In the genomic region with DNA sequence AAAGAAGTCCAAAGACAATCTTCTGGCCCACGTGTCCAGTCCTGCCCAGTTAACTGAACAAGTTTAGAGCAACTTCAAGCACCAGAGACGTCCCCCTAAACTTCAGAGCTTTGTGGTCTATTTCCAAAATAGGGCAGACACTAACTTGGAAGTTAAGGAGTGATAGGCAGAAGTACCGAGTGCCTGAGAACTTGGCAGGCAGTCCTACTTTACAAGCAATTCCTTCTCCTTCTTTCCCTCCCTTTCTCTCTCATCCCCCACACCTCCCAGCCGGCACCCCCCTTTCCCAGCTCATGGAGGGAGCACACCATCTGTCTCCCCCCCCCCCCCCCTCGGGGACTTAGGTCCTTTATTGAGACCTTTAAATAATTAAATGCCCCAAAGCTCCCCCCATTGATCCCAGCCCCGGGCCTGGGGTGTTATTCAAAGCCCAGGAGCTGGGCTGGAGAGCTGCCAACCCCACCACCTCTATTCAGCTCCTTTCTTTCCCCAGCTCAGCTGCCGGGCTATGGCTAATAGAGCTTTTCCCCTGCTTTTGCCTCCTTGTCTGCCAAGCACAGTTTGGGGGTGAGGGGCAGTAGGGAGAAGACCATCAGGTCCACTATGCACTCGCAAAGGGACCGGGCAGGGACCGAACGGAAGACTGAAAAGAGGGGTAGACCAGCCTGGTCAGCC, we compare ENCODE assay signal across 8 mouse cellular contexts. TPM values are rescaled to one million over a fixed set of nuclear protein-coding genes. Genes with fewer than 3 reads are reported as not detected.
DNase-seq lines count a peak whose midpoint lies in the region; ATAC-seq and TF ChIP-seq lines count a peak whose summit lies in the region.

No protein-coding gene starts in this region.

- H3K4me2 ChIP-seq in intestine, embryonic 14.5 days (ENCODE audit: low read length), result peak overlapping the region; percentile 44
- peak overlapping the region; percentile 31; the same call in 1 of the 2 replicates for H3K4me2 ChIP-seq in midbrain, embryonic 16.5 days (ENCODE audit: low read length)

- TF ChIP-seq EP300 in heart, adult 2 months (IDR thresholded peaks at IDR 0.05; ENCODE audit: insufficient read depth, low read depth, low read length), result no peak

- peak overlapping the region; percentile 53 for H3K9ac ChIP-seq in heart, adult 2 months (ENCODE audit: low read depth, low read length)
- H3K9ac ChIP-seq in intestine, embryonic 14.5 days (ENCODE audit: low read length), result peak overlapping the region; percentile 29; the same call in 1 of the 2 replicates
- peak overlapping the region; percentile 20; the same call in 1 of the 2 replicates for H3K9ac ChIP-seq in midbrain, embryonic 16.5 days (ENCODE audit: low read depth, low read length)

- no peak for TF ChIP-seq CTCF in heart, adult 2 months (IDR thresholded peaks at IDR 0.05)

- no peaks in the 10 kb centered on the region for H3K79me2 ChIP-seq in heart, adult 2 months (replicated peaks; ENCODE audit: control insufficient read depth, insufficient read depth, low read length)

- no peaks in the 10 kb centered on the region for H3K36me3 ChIP-seq in heart, adult 2 months (ENCODE audit: control insufficient read depth, insufficient read depth, low read length)
- no peaks in the 10 kb centered on the region for H3K36me3 ChIP-seq in intestine, embryonic 14.5 days (ENCODE audit: control insufficient read depth, insufficient read depth, low read length)
- no peaks in the 10 kb centered on the region for H3K36me3 ChIP-seq in midbrain, embryonic 16.5 days (ENCODE audit: control insufficient read depth, insufficient read depth, low read length)

- intact Hi-C loops in heart, adult 2 months (cut with DNase I), result loop anchor here (1.0 kb wide), 1 partner anchor 15 kb away; no protein-coding TSS in a partner anchor
- intact Hi-C loops in heart, postnatal 36 days (cut with DNase I), result no loop called here

- H3K4me3 ChIP-seq in heart, adult 2 months, result peak overlapping the region; percentile 26; the same call in 1 of the 2 replicates
- no peak overlapping the region for H3K4me3 ChIP-seq in intestine, embryonic 14.5 days (ENCODE audit: low read depth, low read length)
- H3K4me3 ChIP-seq in midbrain, embryonic 16.5 days (ENCODE audit: low read depth, low read length), result no peak overlapping the region

- no peak for ATAC-seq in intestine, embryonic 14.5 days (replicated peaks; ENCODE audit: low FRiP score, low TSS enrichment, low read depth)
- peak; percentile 63 for ATAC-seq in midbrain, embryonic 16.5 days

- WGBS in heart, adult 2 months, result 34% methylated on average over 11 of the region's 11 CpGs
- 17% methylated on average over 11 of the region's 11 CpGs for WGBS in intestine, embryonic 14.5 days
- 4% methylated on average over 11 of the region's 11 CpGs for WGBS in midbrain, embryonic 16.5 days

- no peak for DNase-seq in heart, adult 2 months
- DNase-seq in heart, postnatal 36 days, result no peak
- DNase-seq in right cerebral cortex, postnatal 4 days, result peak; percentile 75
- DNase-seq in right cerebral cortex, postnatal 36 days (ENCODE audit: low spot score in 2 of 2), result no peak
- DNase-seq in intestine, embryonic 14.5 days (ENCODE audit: low spot score), result peak; percentile 77
- DNase-seq in frontal cortex, adult 2 months (ENCODE audit: extremely low spot score in 1 of 2, low spot score in 1 of 2), result no peak
- no peak for DNase-seq in gastrocnemius, postnatal 4 days (ENCODE audit: low spot score in 2 of 2)

- peaks cover 36% of the 10 kb centered on the region for H3K4me1 ChIP-seq in heart, adult 2 months (ENCODE audit: control insufficient read depth, insufficient read depth, low read length)
- peaks cover 63% of the 10 kb centered on the region for H3K4me1 ChIP-seq in intestine, embryonic 14.5 days (replicated peaks; ENCODE audit: control insufficient read depth, insufficient read depth, low read length)
- H3K4me1 ChIP-seq in midbrain, embryonic 16.5 days (ENCODE audit: control insufficient read depth, insufficient read depth, low read length), result peaks cover 46% of the 10 kb centered on the region

- no peaks in the 10 kb centered on the region for H3K27me3 ChIP-seq in heart, adult 2 months (ENCODE audit: control insufficient read depth, insufficient read depth, low read length)
- no peaks in the 10 kb centered on the region for H3K27me3 ChIP-seq in intestine, embryonic 14.5 days (replicated peaks; ENCODE audit: control insufficient read depth, insufficient read depth, low read length)
- H3K27me3 ChIP-seq in midbrain, embryonic 16.5 days (ENCODE audit: control insufficient read depth, insufficient read depth, low read depth, low read length), result no peaks in the 10 kb centered on the region

- H3K27ac ChIP-seq in heart, adult 2 months, result peak overlapping the region; percentile 100
- peak overlapping the region; percentile 97 for H3K27ac ChIP-seq in intestine, embryonic 14.5 days (ENCODE audit: low read depth)
- peak overlapping the region; percentile 95 for H3K27ac ChIP-seq in midbrain, embryonic 16.5 days (ENCODE audit: low read length)

- H3K9me3 ChIP-seq in intestine, embryonic 14.5 days (ENCODE audit: control insufficient read depth, low read length), result no peaks in the 10 kb centered on the region
- no peaks in the 10 kb centered on the region for H3K9me3 ChIP-seq in midbrain, embryonic 16.5 days (replicated peaks; ENCODE audit: control insufficient read depth, low read length, poor library complexity, severe bottlenecking)

- TF ChIP-seq POLR2A in heart, adult 2 months (IDR thresholded peaks at IDR 0.05; ENCODE audit: insufficient read depth, low read depth, low read length), result no peak

RNA-seq across cellular contexts. Expression of gene Btg2, which starts 16.4 kb away (rescaled TPM):
- total RNA-seq in heart, adult 2 months (2021), result 10 to 100 TPM; 29.9 to 31.0 TPM
- 33.5 and 35.9 TPM in 2 replicates for polyA plus RNA-seq in heart, adult 2 months (2012; rRNA removed)
- total RNA-seq in heart, postnatal 36 days (2021), result 10 to 100 TPM; 26.6 to 61.0 TPM
- 32.6 and 34.6 TPM in 2 replicates for polyA plus RNA-seq in intestine, embryonic 14.5 days (2014; fragmentation: Nextera tagmentation; extraction: Ambion mirVana)
- polyA plus RNA-seq in midbrain, embryonic 16.5 days (2015; fragmentation: Nextera tagmentation; extraction: Ambion mirVana), result 27.2 and 34.9 TPM in 2 replicates
- polyA plus RNA-seq in frontal cortex, adult 2 months (2012; rRNA removed), result 18.8 and 32.5 TPM in 2 replicates
- 10 to 100 TPM; 22.4 to 26.7 TPM for total RNA-seq in gastrocnemius, postnatal 4 days (2021)

RNA-seq across cellular contexts. Expression of gene Fmod, which starts 25.5 kb away (rescaled TPM):
- 1 to 10 TPM; 9.3 to 9.4 TPM for total RNA-seq in heart, adult 2 months (2021)
- 14.5 and 17.0 TPM in 2 replicates for polyA plus RNA-seq in heart, adult 2 months (2012; rRNA removed)
- 10 to 100 TPM in 1 of 2 experiments, 1 to 10 TPM in 1; 8.6 to 13.2 TPM for total RNA-seq in heart, postnatal 36 days (2021)
- 8.2 and 10.4 TPM in 2 replicates for polyA plus RNA-seq in intestine, embryonic 14.5 days (2014; fragmentation: Nextera tagmentation; extraction: Ambion mirVana)
- polyA plus RNA-seq in midbrain, embryonic 16.5 days (2015; fragmentation: Nextera tagmentation; extraction: Ambion mirVana), result 9.8 and 15.2 TPM in 2 replicates
- 9.1 and 16.2 TPM in 2 replicates for polyA plus RNA-seq in frontal cortex, adult 2 months (2012; rRNA removed)
- 100 to 1,000 TPM; 108 to 184 TPM for total RNA-seq in gastrocnemius, postnatal 4 days (2021)

RNA-seq across cellular contexts. Expression of gene Chit1, which starts 48.5 kb away (rescaled TPM):
- total RNA-seq in heart, adult 2 months (2021), result not detected
- 0.16 TPM in 1 of 2 replicates, not detected in the other for polyA plus RNA-seq in heart, adult 2 months (2012; rRNA removed)
- total RNA-seq in heart, postnatal 36 days (2021), result not detected
- not detected in 2 replicates for polyA plus RNA-seq in intestine, embryonic 14.5 days (2014; fragmentation: Nextera tagmentation; extraction: Ambion mirVana)
- polyA plus RNA-seq in midbrain, embryonic 16.5 days (2015; fragmentation: Nextera tagmentation; extraction: Ambion mirVana), result 0.21 TPM in 1 of 2 replicates, not detected in the other
- polyA plus RNA-seq in frontal cortex, adult 2 months (2012; rRNA removed), result 0.22 and 0.23 TPM in 2 replicates
- total RNA-seq in gastrocnemius, postnatal 4 days (2021), result under 1 TPM; 0.16 to 0.27 TPM

Comparison
In these comparisons a context has a peak if more than half of its experiments do, and no peak if none do; other contexts are left out.
1. DNase-seq: peak in right cerebral cortex, postnatal 4 days (single experiment) and intestine, embryonic 14.5 days (single experiment); none in heart, adult 2 months (0 of 2), heart, postnatal 36 days (0 of 2), right cerebral cortex, postnatal 36 days (0 of 2), frontal cortex, adult 2 months (0 of 2) and gastrocnemius, postnatal 4 days (0 of 2).
2. Peak in every context shown above with its lines, with median percentiles within 50 percentile points of each other: H3K27ac ChIP-seq and H3K9ac ChIP-seq.